Mouse (Mus musculus) CH12.LX (cell line): ENCODE measurements around the gene Necab3. TPM values are rescaled to one million over a fixed set of nuclear protein-coding genes. Genes with fewer than 3 reads are reported as not detected.

Source experiments
- DNase-seq: peaks from one replicate; pipeline ENCODE4 v3.0.0-alpha.2; 2013; ENCODE audit errors: extremely low read depth
- H3K27ac ChIP-seq: 2 replicates; pipeline ENCODE4 v1.5.1; 2012; ENCODE audit warnings: low read depth, mild to moderate bottlenecking, control low read depth, moderate library complexity; ENCODE audit not compliant: insufficient read depth
- H3K27me3 ChIP-seq: replicated peaks from 2 replicates; pipeline ENCODE3; 2012; ENCODE audit warnings: inconsistent platforms
- H3K36me3 ChIP-seq, 2 experiments: replicated peaks in 1 of 2; 2 replicates each; pipeline versions ENCODE3 to v1.6.1; 2012; ENCODE audit warnings: inconsistent platforms in 1 of 2, low read length in 1 of 2, mild to moderate bottlenecking in 1 of 2, mixed read lengths in 1 of 2, moderate library complexity in 1 of 2; ENCODE audit not compliant: control insufficient read depth in 1 of 2, insufficient read depth in 1 of 2
- H3K4me1 ChIP-seq, 2 experiments: 2 replicates each; pipeline ENCODE4 v1.6.1; 2012; ENCODE audit warnings: inconsistent platforms in 1 of 2, moderate library complexity in 1 of 2; ENCODE audit not compliant: insufficient read depth in 2 of 2, control insufficient read depth in 1 of 2
- H3K4me2 ChIP-seq: 2 replicates; pipeline ENCODE4 v1.6.1; 2012; ENCODE audit warnings: low read depth, mild to moderate bottlenecking, control low read depth; ENCODE audit not compliant: poor library complexity, insufficient read depth, severe bottlenecking
- H3K4me3 ChIP-seq, 3 experiments: fragments of 150-350 bp in 1 of 3; sonication (generic) in 1 of 3; replicated peaks in 1 of 3; 2 replicates each; pipeline versions ENCODE3 to v1.5.1; 2011 to 2012; ENCODE audit warnings: low read depth in 2 of 3, low read length in 2 of 3, mild to moderate bottlenecking in 2 of 3, moderate library complexity in 2 of 3, control low read depth in 1 of 3, improper control_type of control experiment in 1 of 3, inconsistent platforms in 1 of 3, mixed read lengths in 1 of 3; ENCODE audit not compliant: poor library complexity in 1 of 3
- H3K79me2 ChIP-seq: replicated peaks from 2 replicates; pipeline ENCODE4 v1.6.1; 2012; ENCODE audit warnings: mild to moderate bottlenecking, moderate library complexity; ENCODE audit not compliant: control insufficient read depth, poor library complexity, insufficient read depth, severe bottlenecking; ENCODE audit errors: extremely low read depth
- H3K9ac ChIP-seq: 2 replicates; pipeline ENCODE4 v1.6.1; 2012; ENCODE audit warnings: low read depth, mild to moderate bottlenecking, control low read depth, moderate library complexity; ENCODE audit not compliant: insufficient read depth
- H3K9me3 ChIP-seq: replicated peaks from 2 replicates; pipeline ENCODE3; 2012; ENCODE audit warnings: low read length, inconsistent platforms, mixed read lengths
- BHLHE40 ChIP-seq: IDR thresholded peaks from 2 replicates; pipeline ENCODE4 v1.6.1; 2011; ENCODE audit warnings: mild to moderate bottlenecking, low read depth, low read length, improper control_type of control experiment
- CHD1 ChIP-seq: IDR thresholded peaks from 2 replicates; pipeline ENCODE4 v1.6.1; 2012; ENCODE audit warnings: low read depth, low read length, improper control_type of control experiment, inconsistent platforms
- CTCF ChIP-seq, 2 experiments: IDR thresholded peaks in 1 of 2; conservative IDR thresholded peaks in 1 of 2; 2 replicates each; pipeline ENCODE4 v1.5.1; 2011 to 2012; ENCODE audit warnings: low read depth in 2 of 2, low read length in 2 of 2, improper control_type of control experiment in 1 of 2, inconsistent platforms in 1 of 2, mild to moderate bottlenecking in 1 of 2, moderate library complexity in 1 of 2
- EP300 ChIP-seq: IDR thresholded peaks from 2 replicates; pipeline ENCODE4 v1.6.1; 2011; ENCODE audit warnings: low read length, improper control_type of control experiment
- ETS1 ChIP-seq: conservative IDR thresholded peaks from 2 replicates; pipeline ENCODE4 v1.6.1; 2012; ENCODE audit warnings: low read depth, mild to moderate bottlenecking, inconsistent platforms, low read length, improper control_type of control experiment, moderate library complexity
- GABPA ChIP-seq: IDR thresholded peaks from 2 replicates; pipeline ENCODE4 v1.6.1; 2012; ENCODE audit warnings: low read depth, low read length, improper control_type of control experiment, inconsistent platforms; ENCODE audit not compliant: insufficient replicate concordance
- JUN ChIP-seq: IDR thresholded peaks from 2 replicates; pipeline ENCODE4 v1.6.1; 2011; ENCODE audit warnings: low read depth, mild to moderate bottlenecking, low read length, improper control_type of control experiment, moderate library complexity; ENCODE audit not compliant: insufficient read depth
- JUND ChIP-seq: conservative IDR thresholded peaks from 2 replicates; pipeline ENCODE4 v1.6.1; 2011; ENCODE audit warnings: low read depth, low read length, improper control_type of control experiment
- MAX ChIP-seq: IDR thresholded peaks from 2 replicates; pipeline ENCODE4 v1.6.1; 2011; ENCODE audit warnings: low read length, improper control_type of control experiment
- MXI1 ChIP-seq: IDR thresholded peaks from 2 replicates; pipeline ENCODE4 v1.6.1; 2011; ENCODE audit warnings: mild to moderate bottlenecking, low read depth, low read length, improper control_type of control experiment
- MYC ChIP-seq: IDR thresholded peaks from 2 replicates; pipeline ENCODE4 v1.6.1; 2011; ENCODE audit warnings: low read depth, mild to moderate bottlenecking, improper control_type of control experiment, low read length
- POLR2AphosphoS2 ChIP-seq: IDR thresholded peaks from 2 replicates; pipeline ENCODE4 v1.6.1; 2011; ENCODE audit warnings: low read depth, low read length, improper control_type of control experiment
- RAD21 ChIP-seq: IDR thresholded peaks from 2 replicates; pipeline ENCODE4 v1.6.1; 2011; ENCODE audit warnings: low read depth, mild to moderate bottlenecking, low read length, improper control_type of control experiment, moderate library complexity
- RCOR1 ChIP-seq: conservative IDR thresholded peaks from 2 replicates; pipeline ENCODE4 v1.6.1; 2012; ENCODE audit warnings: low read depth, mild to moderate bottlenecking, inconsistent platforms, low read length, improper control_type of control experiment
- SMC3 ChIP-seq: IDR thresholded peaks from 2 replicates; pipeline ENCODE4 v1.6.1; 2011; ENCODE audit warnings: low read depth, low read length, improper control_type of control experiment
- USF1 ChIP-seq: IDR thresholded peaks from 2 replicates; pipeline ENCODE4 v1.6.1; 2014; ENCODE audit warnings: low read depth, mild to moderate bottlenecking, inconsistent platforms, low read length, improper control_type of control experiment
- USF2 ChIP-seq: conservative IDR thresholded peaks from 2 replicates; pipeline ENCODE4 v1.6.1; 2011; ENCODE audit warnings: low read depth, low read length, improper control_type of control experiment
- ZKSCAN1 ChIP-seq: IDR thresholded peaks from 2 replicates; pipeline ENCODE4 v1.6.1; 2012; ENCODE audit warnings: low read depth, inconsistent platforms, low read length, improper control_type of control experiment, borderline replicate concordance
- ZNF384 ChIP-seq: IDR thresholded peaks from 2 replicates; pipeline ENCODE4 v1.6.1; 2012; ENCODE audit warnings: low read depth, low read length, improper control_type of control experiment, inconsistent platforms
- dilution Hi-C: fragments of 300-500 bp; cut with MboI; formaldehyde crosslinking; loops from 2 replicates; pipeline ENCODE4 v1.14.3; 2020; ENCODE audit warnings: low sequenced_read_pairs; ENCODE audit not compliant: extremely low pct_unique_long_range_greater_than_20kb, extremely low pct_ligation_motif_present
- in situ Hi-C: fragments of 300-500 bp; cut with MboI; formaldehyde crosslinking; loops from 3 replicates; pipeline ENCODE4 v1.14.3; 2019; ENCODE audit warnings: low sequenced_read_pairs, low pct_ligation_motif_present, low pct_unique_long_range_greater_than_20kb, mixed read lengths
- polyA plus RNA-seq: library from polyadenylated mRNA; unstranded; fragments of >175 nt; gene quantifications from 2 replicates; pipeline ENCODE4 v1.2.1, GENCODE M21; 2012; ENCODE audit warnings: low read depth; ENCODE audit not compliant: insufficient read length
- total RNA-seq, 2 experiments: library from RNA; depleted of rRNA; stranded (reverse); fragments of 300-350 nt in 1 of 2; fragments of >200 nt in 1 of 2; gene quantifications; 2 replicates each; pipeline ENCODE4 v1.2.3; 2012 to 2014

Gene Necab3
- total and polyA plus RNA-seq, 3 experiments, result 0.87 to 2.8 (median 1.6) TPM

DNA sequence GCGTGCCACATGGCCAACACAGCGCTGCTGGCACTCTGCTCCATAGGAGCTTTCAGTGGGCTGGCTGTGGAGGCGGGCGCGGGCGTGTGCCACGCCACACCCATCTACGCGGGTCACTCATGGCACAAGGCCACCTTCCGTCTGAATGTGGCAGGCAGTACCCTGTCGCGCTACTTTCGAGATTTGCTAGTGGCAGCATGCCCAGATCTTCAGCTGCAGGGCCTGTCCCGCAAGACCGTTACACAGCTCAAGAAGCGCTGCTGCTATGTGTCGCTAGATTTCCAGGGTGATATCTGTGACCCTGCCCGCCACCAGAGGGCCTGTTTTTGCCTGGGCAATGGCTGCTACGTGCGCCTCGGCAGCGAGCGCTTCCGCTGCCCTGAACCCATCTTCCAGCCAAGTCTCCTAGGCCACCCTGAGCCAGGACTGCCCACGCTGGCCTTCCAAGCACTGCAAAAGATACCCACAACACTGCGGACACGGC lies 6.2 kb downstream of the Necab3 start:
- H3K36me3 ChIP-seq, result peaks cover 11 to 67% of the 10 kb centered on the region in 2 experiments
- H3K27me3 ChIP-seq, result no peaks in the 10 kb centered on the region
- H3K4me2 ChIP-seq, result no peak overlapping the region
- in situ Hi-C loops (no loop called here), dilution Hi-C loops (no loop called here)
- H3K4me3 ChIP-seq, result no peak overlapping the region
- H3K9ac ChIP-seq, result no peak overlapping the region
- H3K9me3 ChIP-seq, result no peaks in the 10 kb centered on the region
- TF ChIP-seq MYC (no peak), ZKSCAN1 (no peak), RAD21 (no peak), BHLHE40 (no peak), MXI1 (no peak), JUND (no peak), SMC3 (no peak), USF1 (no peak), CTCF (conservative IDR thresholded peaks at IDR 0.05 in 1 of 2, IDR thresholded peaks at IDR 0.05 in 1 of 2; ENCODE audit: low read depth in 2 of 2, low read length in 2 of 2) (no peak), JUN (no peak), GABPA (no peak), RCOR1 (no peak), USF2 (no peak), POLR2AphosphoS2 (no peak)
- H3K27ac ChIP-seq, result no peak overlapping the region
- DNase-seq, result no peak
- H3K79me2 ChIP-seq, result no peaks in the 10 kb centered on the region
- peaks cover 9 to 13% of the 10 kb centered on the region in 2 experiments for H3K4me1 ChIP-seq

DNA sequence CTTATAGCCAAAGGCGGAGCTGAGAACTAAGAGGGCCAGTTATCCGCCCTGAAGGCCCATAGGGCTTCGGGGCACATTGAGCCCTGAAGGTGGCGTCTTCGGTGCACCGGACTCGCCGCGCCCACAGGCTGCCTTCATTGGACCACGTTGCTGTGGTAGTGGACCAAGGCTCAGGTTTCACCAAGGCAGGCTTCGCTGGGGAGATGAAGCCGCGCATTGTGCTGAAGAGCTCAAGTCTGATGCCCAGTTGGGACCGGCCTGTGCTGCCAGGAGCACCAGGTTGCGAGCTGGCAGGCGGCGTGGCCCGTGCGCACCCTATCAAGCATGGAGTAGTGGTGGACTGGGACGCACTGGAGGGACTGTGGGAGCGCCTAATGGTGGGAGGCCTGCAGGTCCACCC lies 6.8 kb downstream of the Necab3 start:
- Histone ChIP-seq H3K36me3 (peaks cover 11 to 69% of the 10 kb centered on the region in 2 experiments), H3K4me3 (no peak overlapping the region), H3K27me3 (no peaks in the 10 kb centered on the region), H3K4me2 (no peak overlapping the region), H3K27ac (no peak overlapping the region), H3K4me1 (peaks cover 9 to 13% of the 10 kb centered on the region in 2 experiments), H3K9ac (no peak overlapping the region), H3K9me3 (no peaks in the 10 kb centered on the region), H3K79me2 (no peaks in the 10 kb centered on the region)
- dilution Hi-C loops (no loop called here), in situ Hi-C loops (no loop called here)
- DNase-seq, result no peak
- TF ChIP-seq ZNF384 (no peak), EP300 (no peak), GABPA (no peak), MYC (no peak), USF2 (no peak), JUND (no peak), CHD1 (no peak), ETS1 (no peak), SMC3 (no peak), MAX (no peak)
